8 mouse cellular contexts compared by ENCODE assay signal in genomic region chr12:117378297-117378887, GRCm38 (mm10).
A peak's percentile ranks its signal among the peaks of the same experiment; 100 is the strongest.
DNase-seq lines count a peak whose midpoint lies in the region; ATAC-seq and TF ChIP-seq lines count a peak whose summit lies in the region.

No protein-coding gene starts in this region.

- no peak for TF ChIP-seq EP300 in liver, postnatal 0 days (IDR thresholded peaks at IDR 0.05; ENCODE audit: low read depth)

- H3K27me3 ChIP-seq in forebrain, embryonic 13.5 days = peaks cover 40% of the 10 kb centered on the region
- H3K27me3 ChIP-seq in forebrain, embryonic 15.5 days = peaks cover 20% of the 10 kb centered on the region; the same call in 1 of the 2 replicates
- no peaks in the 10 kb centered on the region for H3K27me3 ChIP-seq in liver, embryonic 15.5 days
- no peaks in the 10 kb centered on the region for H3K27me3 ChIP-seq in liver, postnatal 0 days (ENCODE audit: insufficient read depth, low read length)

- no peaks in the 10 kb centered on the region for H3K36me3 ChIP-seq in forebrain, embryonic 13.5 days (ENCODE audit: poor library complexity, severe bottlenecking)
- no peaks in the 10 kb centered on the region for H3K36me3 ChIP-seq in forebrain, embryonic 15.5 days
- no peaks in the 10 kb centered on the region for H3K36me3 ChIP-seq in liver, embryonic 15.5 days (replicated peaks)
- no peaks in the 10 kb centered on the region for H3K36me3 ChIP-seq in liver, postnatal 0 days (replicated peaks; ENCODE audit: insufficient read depth, low read length)

- no peak overlapping the region for H3K4me3 ChIP-seq in forebrain, embryonic 13.5 days
- no peak overlapping the region for H3K4me3 ChIP-seq in forebrain, embryonic 15.5 days
- H3K4me3 ChIP-seq in liver, embryonic 15.5 days (replicated peaks) = no peak overlapping the region
- H3K4me3 ChIP-seq in liver, postnatal 0 days (ENCODE audit: low read depth, low read length) = no peak overlapping the region

- no peak for TF ChIP-seq CTCF in liver, postnatal 0 days (IDR thresholded peaks at IDR 0.05; ENCODE audit: low read depth)

- WGBS in forebrain, embryonic 13.5 days = 86% methylated on average over 21 of the region's 21 CpGs
- 85% methylated on average over 21 of the region's 21 CpGs for WGBS in forebrain, embryonic 15.5 days
- 63% methylated on average over 20 of the region's 21 CpGs for WGBS in liver, embryonic 15.5 days (ENCODE audit: insufficient replicate concordance)
- 74% methylated on average over 21 of the region's 21 CpGs for WGBS in liver, postnatal 0 days (ENCODE audit: insufficient replicate concordance)

- H3K4me2 ChIP-seq in forebrain, embryonic 13.5 days = no peak overlapping the region
- no peak overlapping the region for H3K4me2 ChIP-seq in forebrain, embryonic 15.5 days (replicated peaks)
- H3K4me2 ChIP-seq in liver, embryonic 15.5 days = peak overlapping the region; percentile 15; the same call in 1 of the 2 replicates
- H3K4me2 ChIP-seq in liver, postnatal 0 days (ENCODE audit: low read depth, low read length) = no peak overlapping the region

- no peak overlapping the region for H3K27ac ChIP-seq in forebrain, embryonic 13.5 days
- no peak overlapping the region for H3K27ac ChIP-seq in forebrain, embryonic 15.5 days (replicated peaks)
- H3K27ac ChIP-seq in liver, embryonic 15.5 days (replicated peaks) = no peak overlapping the region
- H3K27ac ChIP-seq in liver, postnatal 0 days (ENCODE audit: low read depth) = no peak overlapping the region

- 0 out of 2 replicates have a peak, but pooled peaks cover 4% of the 10 kb centered on the region for H3K4me1 ChIP-seq in forebrain, embryonic 13.5 days
- no peaks in the 10 kb centered on the region for H3K4me1 ChIP-seq in forebrain, embryonic 15.5 days
- no peaks in the 10 kb centered on the region for H3K4me1 ChIP-seq in liver, embryonic 15.5 days (replicated peaks)
- H3K4me1 ChIP-seq in liver, postnatal 0 days (ENCODE audit: insufficient read depth) = no peaks in the 10 kb centered on the region

- ATAC-seq in forebrain, embryonic 13.5 days = 0 out of 2 replicates have a peak, but pooled peaks have one; percentile 50
- ATAC-seq in forebrain, embryonic 15.5 days (replicated peaks) = no peak
- 0 out of 2 replicates have a peak, but pooled peaks have one; percentile 12 for ATAC-seq in liver, embryonic 15.5 days (ENCODE audit: insufficient read depth)
- no peak for ATAC-seq in liver, postnatal 0 days
- ATAC-seq in granulocyte monocyte progenitor cell, adult 5-6 weeks (replicated peaks; ENCODE audit: poor library complexity, severe bottlenecking) = peak; percentile 55
- ATAC-seq in monocyte, adult 5-6 weeks (replicated peaks; ENCODE audit: insufficient number of reproducible peaks, low FRiP score, low TSS enrichment, poor library complexity, severe bottlenecking) = peak; percentile 37; the same call in 1 of the 2 replicates

- H3K9me3 ChIP-seq in forebrain, embryonic 13.5 days (replicated peaks) = no peaks in the 10 kb centered on the region
- no peaks in the 10 kb centered on the region for H3K9me3 ChIP-seq in forebrain, embryonic 15.5 days
- no peaks in the 10 kb centered on the region for H3K9me3 ChIP-seq in liver, embryonic 15.5 days (replicated peaks)
- H3K9me3 ChIP-seq in liver, postnatal 0 days (ENCODE audit: low read length) = no peaks in the 10 kb centered on the region

- no peak for DNase-seq in liver, postnatal 0 days
- DNase-seq in adrenal gland, adult 2 months = no peak
- no peak for DNase-seq in layer of hippocampus, postnatal 25 days (ENCODE audit: extremely low spot score in 1 of 2, low spot score in 1 of 2)

- H3K9ac ChIP-seq in forebrain, embryonic 13.5 days = no peak overlapping the region
- no peak overlapping the region for H3K9ac ChIP-seq in forebrain, embryonic 15.5 days (replicated peaks)
- no peak overlapping the region for H3K9ac ChIP-seq in liver, embryonic 15.5 days
- H3K9ac ChIP-seq in liver, postnatal 0 days (replicated peaks) = no peak overlapping the region

Comparison
In these comparisons a context has a peak if more than half of its experiments do, and no peak if none do; other contexts are left out.
1. ATAC-seq: peak in forebrain, embryonic 13.5 days (single experiment), liver, embryonic 15.5 days (single experiment), granulocyte monocyte progenitor cell, adult 5-6 weeks (single experiment) and monocyte, adult 5-6 weeks (single experiment); none in forebrain, embryonic 15.5 days (single experiment) and liver, postnatal 0 days (single experiment).